Mouse (Mus musculus): ENCODE measurements around the gene Ndufa13. TPM values are rescaled to one million over a fixed set of nuclear protein-coding genes. Genes with fewer than 3 reads are reported as not detected.

Ndufa13 gene
- total RNA-seq, 2 experiments from 2014 or later: 166 to 176 TPM

Other genes starting within 250 kb of the Ndufa13 start
- gene Zfp964, start 248.1 kb downstream of the Ndufa13 start, total RNA-seq (2021): 1 to 10 TPM; 2.8 TPM
- 10 to 100 TPM; 22.1 to 22.7 TPM for gene Zfp869, start 191.8 kb downstream of the Ndufa13 start, total RNA-seq (2021)
- gene Zfp963, start 152.6 kb downstream of the Ndufa13 start, total RNA-seq (2021): 1 to 10 TPM; 3.5 to 5.1 TPM
- gene Gm20422, start 127.7 kb downstream of the Ndufa13 start, total RNA-seq (2021): 1 to 10 TPM; 2.8 to 3.1 TPM
- 10 to 100 TPM; 40.9 to 42.3 TPM for gene Atp13a1, start 111.4 kb downstream of the Ndufa13 start, total RNA-seq (2021)
- 10 to 100 TPM; 21.2 to 21.3 TPM for gene Zfp866, start 111.4 kb downstream of the Ndufa13 start, total RNA-seq (2021)
- gene Gmip, start 93.9 kb downstream of the Ndufa13 start, total RNA-seq (2021): 10 to 100 TPM; 10.1 to 10.5 TPM
- 1 to 10 TPM; 1.4 to 1.7 TPM for gene Lpar2, start 80.1 kb downstream of the Ndufa13 start, total RNA-seq (2021)
- 1 to 10 TPM; 1.1 to 1.8 TPM for gene Pbx4, start 70.1 kb downstream of the Ndufa13 start, total RNA-seq (2021)
- gene Cilp2, start 14.9 kb downstream of the Ndufa13 start, total RNA-seq (2021): under 1 TPM in 1 of 2 experiments, not detected in 1; 0.10 TPM
- gene Tssk6, start 374 bp downstream of the Ndufa13 start, total RNA-seq (2021): under 1 TPM; 0.53 to 0.56 TPM
- gene Yjefn3, start 154 bp upstream of the Ndufa13 start, total RNA-seq (2021): 1 to 10 TPM; 1.9 to 2.7 TPM
- 10 to 100 TPM; 93.2 to 94.3 TPM for gene Gatad2a, start 93.8 kb upstream of the Ndufa13 start, total RNA-seq (2021)
- gene Mau2, start 140.2 kb upstream of the Ndufa13 start, total RNA-seq (2021): 10 to 100 TPM; 56.7 to 63.4 TPM
- gene Sugp1, start 140.3 kb upstream of the Ndufa13 start, total RNA-seq (2021): 10 to 100 TPM; 30.9 to 31.5 TPM
- gene Tm6sf2, start 170.4 kb upstream of the Ndufa13 start, total RNA-seq (2021): 1 to 10 TPM in 1 of 2 experiments, under 1 TPM in 1; 0.56 to 1.1 TPM
- gene Hapln4, start 180.9 kb upstream of the Ndufa13 start, total RNA-seq (2021): under 1 TPM; 0.33 to 0.50 TPM
- under 1 TPM; 0.23 to 0.46 TPM for gene Ncan, start 218.3 kb upstream of the Ndufa13 start, total RNA-seq (2021)
- gene Nr2c2ap, start 228.8 kb upstream of the Ndufa13 start, total RNA-seq (2021): 10 to 100 TPM; 17.7 to 21.5 TPM
- gene Rfxank, start 236.6 kb upstream of the Ndufa13 start, total RNA-seq (2021): 10 to 100 TPM; 15.2 to 17.1 TPM
- gene Borcs8, start 236.9 kb upstream of the Ndufa13 start, total RNA-seq (2021): 10 to 100 TPM; 52.5 to 55.0 TPM
- under 1 TPM; 0.46 to 0.49 TPM for gene Mef2b, start 237.2 kb upstream of the Ndufa13 start, total RNA-seq (2021)